Mouse (Mus musculus) stomach, embryonic 14.5 days (tissue): ENCODE data around the gene Inpp5b. TPM values are rescaled to one million over a fixed set of nuclear protein-coding genes. Genes with fewer than 3 reads are reported as not detected.

Experiments used
- ATAC-seq: fragments of 200-750 bp; cut with Nextera tagmentation; 2 replicates; pipeline ENCODE4 v1.8.0; 2017; ENCODE audit warnings: low read depth, moderate TSS enrichment; ENCODE audit not compliant: insufficient number of reproducible peaks, insufficient read depth, low FRiP score
- H3K27ac ChIP-seq: fragments of 300-500 bp; sonication (generic); 2 replicates; pipeline ENCODE4 v1.5.1; 2014; ENCODE audit warnings: mild to moderate bottlenecking, low read length, moderate library complexity, mixed read lengths
- H3K27me3 ChIP-seq: fragments of 300-500 bp; sonication (generic); 2 replicates; pipeline ENCODE4 v1.6.1; 2014; ENCODE audit warnings: low read length, control low read depth, mixed read lengths; ENCODE audit not compliant: control insufficient read depth, insufficient read depth
- H3K36me3 ChIP-seq: fragments of 300-500 bp; sonication (generic); 2 replicates; pipeline ENCODE4 v1.6.1; 2014; ENCODE audit warnings: mild to moderate bottlenecking, control low read depth, low read length, moderate library complexity, mixed read lengths; ENCODE audit not compliant: control insufficient read depth, insufficient read depth
- H3K4me1 ChIP-seq: fragments of 300-500 bp; sonication (generic); 2 replicates; pipeline ENCODE4 v1.6.1; 2014; ENCODE audit warnings: low read length, control low read depth, mixed read lengths; ENCODE audit not compliant: control insufficient read depth, insufficient read depth
- H3K4me2 ChIP-seq: fragments of 300-500 bp; sonication (generic); replicated peaks from 2 replicates; pipeline ENCODE4 v1.6.1; 2014; ENCODE audit warnings: low read depth, low read length, control low read depth
- H3K4me3 ChIP-seq: fragments of 300-500 bp; sonication (generic); 2 replicates; pipeline ENCODE4 v1.5.1; 2014; ENCODE audit warnings: low read depth, low read length, control low read depth
- H3K9ac ChIP-seq: fragments of 300-500 bp; sonication (generic); replicated peaks from 2 replicates; pipeline ENCODE4 v1.6.1; 2014; ENCODE audit warnings: low read depth, mild to moderate bottlenecking, control low read depth, low read length, moderate library complexity, mixed read lengths
- H3K9me3 ChIP-seq: fragments of 300-500 bp; sonication (generic); 2 replicates; pipeline ENCODE4 v1.6.1; 2016; ENCODE audit warnings: low read depth, low read length, control low read depth; ENCODE audit not compliant: control insufficient read depth
- WGBS: fragments of 180-500 bp; shearing (Covaris S2); extraction: QIAGEN DNeasy Blood & Tissue Kit; methylation state at CpG from one replicate; pipeline ENCODE4 v1.1.7; 2014; 5-methylcytosine and 5-hydroxymethylcytosine counted together
- polyA plus RNA-seq: library from polyadenylated mRNA; unstranded; fragments of >200 nt; fragmentation: Nextera tagmentation; extraction: Ambion mirVana; gene quantifications from 2 replicates; pipeline ENCODE4 v1.2.1, GENCODE M21; 2014

Gene Inpp5b
- polyA plus RNA-seq, 1 experiment from 2014 or later, result 27.4 TPM

DNA sequence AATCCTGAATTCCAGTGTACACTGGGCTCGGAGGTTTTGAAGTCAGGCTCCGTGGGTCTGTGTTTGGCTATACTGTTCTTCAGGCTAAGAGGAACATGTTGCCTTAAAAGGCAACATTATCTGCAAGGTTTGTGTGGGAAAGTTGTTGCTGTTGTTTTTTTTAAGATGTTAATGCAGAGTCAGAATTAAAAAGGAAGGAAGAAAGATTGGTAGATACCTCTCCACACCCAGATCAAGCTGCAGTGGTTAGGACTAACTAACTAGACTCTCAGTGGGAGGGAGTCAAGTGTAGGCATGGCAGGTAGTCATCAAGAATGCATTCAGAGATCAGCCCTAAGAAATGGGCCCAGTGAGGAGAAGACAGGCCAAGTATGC is 24.9 kb downstream of the Inpp5b start:
- WGBS, result 65% methylated on average over 2 of the region's 2 CpGs

DNA sequence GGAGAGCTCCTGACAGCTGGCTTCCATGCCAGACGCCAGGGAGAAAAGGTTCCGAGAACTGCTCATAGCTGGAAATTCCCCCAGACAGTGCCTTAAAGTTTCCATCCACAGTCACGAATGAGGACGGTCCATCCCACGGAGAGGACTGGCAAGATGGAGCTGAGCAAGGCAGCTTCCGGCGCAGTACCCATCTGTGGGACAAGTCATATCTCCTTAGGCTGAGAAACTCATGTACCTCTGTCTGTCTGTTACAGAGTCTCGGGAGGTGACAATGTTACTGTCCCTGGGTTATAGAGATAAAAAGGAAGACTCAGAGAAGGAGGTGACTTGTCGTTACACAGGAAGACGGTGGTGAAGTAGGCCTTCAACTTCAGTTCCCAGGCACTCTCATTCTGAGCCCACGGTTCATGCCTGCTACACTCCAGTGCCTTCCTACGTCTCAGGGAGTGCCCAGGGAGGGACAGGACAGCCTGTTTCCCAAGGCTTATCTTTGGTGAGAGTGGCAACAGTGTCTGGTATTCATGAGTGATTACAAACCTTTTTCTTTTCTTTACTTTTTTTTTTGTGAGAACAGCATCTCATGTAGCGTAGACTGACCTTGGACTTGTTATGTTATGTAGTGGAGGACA is 27.4 kb downstream of the Inpp5b start:
- 80% methylated on average over 13 of the region's 13 CpGs for WGBS
- H3K9me3 ChIP-seq, result no peaks in the 10 kb centered on the region
- no peaks in the 10 kb centered on the region for H3K36me3 ChIP-seq
- no peak overlapping the region for H3K9ac ChIP-seq
- no peak overlapping the region for H3K4me2 ChIP-seq
- H3K27ac ChIP-seq, result no peak overlapping the region
- H3K27me3 ChIP-seq, result no peaks in the 10 kb centered on the region
- no peak for ATAC-seq
- H3K4me1 ChIP-seq, result 0 out of 2 replicates have a peak, but pooled peaks cover 2% of the 10 kb centered on the region
- no peak overlapping the region for H3K4me3 ChIP-seq

More for the DNA sequence above, 24.9 kb downstream of the Inpp5b start:
- Histone ChIP-seq H3K27ac (no peak overlapping the region), H3K27me3 (no peaks in the 10 kb centered on the region), H3K9me3 (no peaks in the 10 kb centered on the region), H3K4me2 (no peak overlapping the region), H3K9ac (no peak overlapping the region), H3K4me3 (no peak overlapping the region), H3K4me1 (no peaks in the 10 kb centered on the region), H3K36me3 (no peaks in the 10 kb centered on the region)
- ATAC-seq, result no peak

GRCm38 (mm10) chr4:124770624-124771023 is 29.0 kb downstream of the Inpp5b start:
- WGBS, result 79% methylated on average over 5 of the region's 5 CpGs
- no peak overlapping the region for H3K27ac ChIP-seq
- no peaks in the 10 kb centered on the region for H3K36me3 ChIP-seq
- H3K4me2 ChIP-seq, result no peak overlapping the region
- H3K27me3 ChIP-seq, result no peaks in the 10 kb centered on the region
- ATAC-seq, result no peak
- H3K4me3 ChIP-seq, result no peak overlapping the region
- no peaks in the 10 kb centered on the region for H3K9me3 ChIP-seq
- no peak overlapping the region for H3K9ac ChIP-seq
- 0 out of 2 replicates have a peak, but pooled peaks cover 2% of the 10 kb centered on the region for H3K4me1 ChIP-seq

GRCm38 (mm10) chr4:124772125-124772524 is 30.5 kb downstream of the Inpp5b start:
- peak overlapping the region; percentile 61; the same call in 1 of the 2 replicates for H3K27ac ChIP-seq
- no peaks in the 10 kb centered on the region; the same call in none of the 2 replicates for H3K36me3 ChIP-seq
- 0 out of 2 replicates have a peak, but pooled peaks cover 2% of the 10 kb centered on the region for H3K4me1 ChIP-seq
- H3K27me3 ChIP-seq, result no peaks in the 10 kb centered on the region
- WGBS, result 42% methylated on average over 4 of the region's 4 CpGs
- no peak overlapping the region for H3K4me2 ChIP-seq
- no peak overlapping the region for H3K4me3 ChIP-seq
- no peaks in the 10 kb centered on the region for H3K9me3 ChIP-seq
- peak; percentile 86 for ATAC-seq
- H3K9ac ChIP-seq, result no peak overlapping the region

DNA sequence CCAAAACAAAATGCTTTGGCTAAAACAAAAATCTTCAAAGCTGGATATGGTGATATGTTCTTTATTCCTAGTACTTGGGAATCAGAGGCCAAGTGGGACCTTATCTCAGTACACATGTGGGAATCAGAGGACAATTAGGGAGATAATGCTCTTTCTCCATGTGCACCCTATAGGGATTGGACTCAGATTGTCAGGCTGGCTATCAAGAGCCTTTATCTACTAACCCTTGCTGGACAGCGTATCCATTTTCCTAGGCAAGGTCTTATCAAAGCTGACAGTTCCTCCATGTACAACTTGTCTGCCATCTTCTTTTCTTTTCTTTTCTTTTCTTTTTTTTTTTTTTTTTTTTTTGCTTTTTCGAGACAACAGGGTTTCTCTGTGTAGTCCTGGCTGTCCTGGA is 31.8 kb downstream of the Inpp5b start:
- Histone ChIP-seq H3K9me3 (no peaks in the 10 kb centered on the region), H3K9ac (no peak overlapping the region), H3K4me2 (no peak overlapping the region), H3K36me3 (no peaks in the 10 kb centered on the region; the same call in none of the 2 replicates), H3K4me1 (0 out of 2 replicates have a peak, but pooled peaks cover 2% of the 10 kb centered on the region), H3K27ac (no peak overlapping the region), H3K4me3 (no peak overlapping the region), H3K27me3 (no peaks in the 10 kb centered on the region)
- 77% methylated on average over 2 of the region's 2 CpGs for WGBS
- ATAC-seq, result no peak

DNA sequence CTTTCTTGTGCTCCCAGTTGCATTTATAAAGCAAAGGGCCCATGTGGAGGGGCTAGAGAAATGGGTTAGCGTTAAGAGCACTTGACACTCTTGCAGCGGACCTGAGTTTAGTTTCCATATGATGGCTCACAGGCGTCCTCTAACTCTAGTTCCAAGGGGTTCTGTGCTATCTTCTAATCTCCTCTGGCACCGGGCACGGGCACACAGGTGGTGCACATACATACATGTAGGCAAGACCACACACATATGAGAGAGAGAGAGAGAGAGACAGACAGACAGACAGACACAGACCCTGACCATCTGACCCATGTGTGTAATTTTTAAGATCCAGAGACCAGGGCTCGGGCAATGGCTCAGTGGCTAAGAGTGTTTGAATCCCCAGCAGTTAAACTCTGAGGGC is 32.3 kb downstream of the Inpp5b start:
- Histone ChIP-seq H3K4me1 (0 out of 2 replicates have a peak, but pooled peaks cover 2% of the 10 kb centered on the region), H3K9me3 (no peaks in the 10 kb centered on the region), H3K4me2 (no peak overlapping the region), H3K27me3 (no peaks in the 10 kb centered on the region), H3K9ac (no peak overlapping the region), H3K4me3 (no peak overlapping the region), H3K36me3 (no peaks in the 10 kb centered on the region; the same call in none of the 2 replicates), H3K27ac (no peak overlapping the region)
- WGBS, result 88% methylated on average over 6 of the region's 6 CpGs
- ATAC-seq, result no peak

- no peaks in the 10 kb centered on the region for H3K9me3 ChIP-seq
- no peak for ATAC-seq
- no peak overlapping the region for H3K4me2 ChIP-seq
- no peak overlapping the region for H3K9ac ChIP-seq
- peaks cover 2% of the 10 kb centered on the region for H3K36me3 ChIP-seq
- no peak overlapping the region for H3K4me3 ChIP-seq
- H3K27me3 ChIP-seq, result no peaks in the 10 kb centered on the region
- H3K4me1 ChIP-seq, result 0 out of 2 replicates have a peak, but pooled peaks cover 2% of the 10 kb centered on the region
- no peak overlapping the region for H3K27ac ChIP-seq
- WGBS, result 40% methylated on average over 2 of the region's 2 CpGs
Measured at GRCm38 (mm10) chr4:124774429-124774828, 32.8 kb downstream of the Inpp5b start.

DNA sequence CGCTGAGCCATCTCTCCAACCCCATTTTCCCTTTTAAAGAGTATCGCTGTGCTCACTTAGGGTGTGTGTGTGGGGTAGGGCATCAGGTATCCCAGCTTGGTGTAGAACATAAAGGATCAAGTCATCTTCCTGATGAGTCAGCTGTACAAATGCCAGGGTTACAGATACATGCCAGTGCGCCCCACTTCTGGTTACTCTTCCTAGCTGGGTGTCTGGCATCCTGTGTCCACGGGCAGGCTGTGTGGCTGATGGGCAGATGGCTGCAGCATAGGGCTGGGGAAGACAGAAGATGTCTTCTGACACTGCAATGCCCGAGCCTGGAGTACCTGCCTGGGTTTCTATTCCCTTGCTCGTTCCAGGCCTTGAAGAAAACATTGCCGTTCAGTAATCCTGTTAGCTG is 39.7 kb downstream of the Inpp5b start:
- H3K36me3 ChIP-seq, result peaks cover 41% of the 10 kb centered on the region

GRCm38 (mm10) chr4:124782395-124782794 is 40.7 kb downstream of the Inpp5b start:
- Histone ChIP-seq H3K9me3 (no peaks in the 10 kb centered on the region), H3K36me3 (peaks cover 51% of the 10 kb centered on the region)
- WGBS, result 92% methylated on average over 8 of the region's 8 CpGs

More for the DNA sequence above, 39.7 kb downstream of the Inpp5b start:
- H3K4me1 ChIP-seq, result no peaks in the 10 kb centered on the region
- H3K27me3 ChIP-seq, result no peaks in the 10 kb centered on the region
- H3K4me2 ChIP-seq, result no peak overlapping the region
- no peaks in the 10 kb centered on the region for H3K9me3 ChIP-seq
- no peak overlapping the region for H3K27ac ChIP-seq
- WGBS, result 90% methylated on average over 7 of the region's 7 CpGs
- no peak overlapping the region for H3K4me3 ChIP-seq
- no peak overlapping the region for H3K9ac ChIP-seq
- ATAC-seq, result no peak

More at GRCm38 (mm10) chr4:124782395-124782794, 40.7 kb downstream of the Inpp5b start:
- Histone ChIP-seq H3K4me3 (no peak overlapping the region), H3K27me3 (no peaks in the 10 kb centered on the region), H3K9ac (no peak overlapping the region), H3K4me1 (no peaks in the 10 kb centered on the region), H3K4me2 (no peak overlapping the region), H3K27ac (no peak overlapping the region)
- ATAC-seq, result no peak
